Mouse (Mus musculus): ENCODE measurements around the gene Rnft2.

The Rnft2 gene

GRCm38 (mm10) chr5:118174310-118175009, 70.5 kb downstream of the Rnft2 start:
- DNase-seq (ENCODE audit: low spot score in 2 of 2): no peak

- no peak for DNase-seq (ENCODE audit: low spot score in 2 of 2)
Measured at GRCm38 (mm10) chr5:118172078-118172723, 72.7 kb downstream of the Rnft2 start.

GRCm38 (mm10) chr5:118171665-118172064, 73.3 kb downstream of the Rnft2 start:
- no peak for DNase-seq (ENCODE audit: low spot score in 2 of 2)

- no peak for DNase-seq (ENCODE audit: low spot score in 2 of 2)
Measured at GRCm38 (mm10) chr5:118170888-118171529, 73.9 kb downstream of the Rnft2 start.

GRCm38 (mm10) chr5:118169222-118170221, 75.4 kb downstream of the Rnft2 start:
- no peak for DNase-seq (ENCODE audit: low spot score in 2 of 2)

- no peak for DNase-seq (ENCODE audit: low spot score in 2 of 2)
Measured at GRCm38 (mm10) chr5:118167561-118167995, 77.3 kb downstream of the Rnft2 start.

- no peak for DNase-seq (ENCODE audit: low spot score in 2 of 2)
Measured at GRCm38 (mm10) chr5:118165462-118165861, 79.5 kb downstream of the Rnft2 start.

- DNase-seq (ENCODE audit: low spot score in 2 of 2): no peak
Measured at GRCm38 (mm10) chr5:118164581-118164980, 80.3 kb downstream of the Rnft2 start, which contains the start of gene Hrk. Hrk (plus strand) TSS chr5:118164648.

GRCm38 (mm10) chr5:118160691-118161090, 84.2 kb downstream of the Rnft2 start:
- DNase-seq (ENCODE audit: low spot score in 2 of 2): no peak

- no peak for DNase-seq (ENCODE audit: low spot score in 2 of 2)
Measured at GRCm38 (mm10) chr5:118156976-118157375, 87.9 kb downstream of the Rnft2 start.

- DNase-seq (ENCODE audit: low spot score in 2 of 2): no peak
Measured at GRCm38 (mm10) chr5:118155565-118155947, 89.4 kb downstream of the Rnft2 start.

GRCm38 (mm10) chr5:118154839-118155564, 89.9 kb downstream of the Rnft2 start, which contains the start of gene Fbxw8:
Fbxw8 (minus strand) TSS chr5:118155464.
- DNase-seq (ENCODE audit: low spot score in 2 of 2): peak; percentile 76 to 79

- no peak for DNase-seq (ENCODE audit: low spot score in 2 of 2)
Measured at GRCm38 (mm10) chr5:118149711-118150110, 95.2 kb downstream of the Rnft2 start.

- no peak for DNase-seq (ENCODE audit: low spot score in 2 of 2)
Measured at GRCm38 (mm10) chr5:118147264-118147663, 97.7 kb downstream of the Rnft2 start.

GRCm38 (mm10) chr5:118145999-118146679, 98.8 kb downstream of the Rnft2 start:
- no peak for DNase-seq (ENCODE audit: low spot score in 2 of 2)

- no peak for DNase-seq (ENCODE audit: low spot score in 2 of 2)
Measured at GRCm38 (mm10) chr5:118145458-118145857, 99.5 kb downstream of the Rnft2 start.

- no peak for DNase-seq (ENCODE audit: low spot score in 2 of 2)
Measured at GRCm38 (mm10) chr5:118144770-118145169, 100.1 kb downstream of the Rnft2 start.

GRCm38 (mm10) chr5:118144327-118144726, 100.6 kb downstream of the Rnft2 start:
- DNase-seq (ENCODE audit: low spot score in 2 of 2): no peak

- DNase-seq (ENCODE audit: low spot score in 2 of 2): no peak
Measured at GRCm38 (mm10) chr5:118143211-118144026, 101.5 kb downstream of the Rnft2 start.
